8 mouse cellular contexts compared by ENCODE assay signal in the genomic region with DNA sequence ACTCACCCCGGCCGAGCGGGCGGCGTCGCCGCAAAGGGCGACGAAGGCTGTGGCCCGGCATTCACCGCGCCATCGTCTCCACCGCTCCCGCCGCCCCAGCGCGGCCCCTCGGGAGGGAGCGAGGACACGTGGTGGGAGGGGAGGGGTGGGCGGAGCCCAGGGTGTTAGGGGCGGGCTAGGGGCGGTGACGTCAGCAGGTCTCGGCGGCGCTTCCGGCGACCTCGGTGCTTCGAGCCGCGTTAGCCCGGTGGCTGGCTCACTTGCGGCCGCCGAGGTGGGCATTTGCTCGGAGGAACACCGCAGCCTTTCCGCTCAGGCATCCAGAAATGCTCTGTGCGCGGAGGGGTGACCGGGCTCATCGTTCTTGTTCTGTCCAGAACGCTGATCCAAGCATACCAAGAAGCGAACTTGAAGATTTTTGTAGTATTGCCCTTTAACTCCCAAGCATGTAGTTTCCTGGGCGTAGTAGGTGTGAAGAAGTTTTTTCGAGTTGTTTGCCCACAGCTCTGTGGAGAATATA. TPM values are rescaled to one million over a fixed set of nuclear protein-coding genes. Genes with fewer than 3 reads are reported as not detected.
DNase-seq lines count a peak whose midpoint lies in the region; ATAC-seq lines count a peak whose summit lies in the region.

Pogk (minus strand) TSS at position 163 of the 520 bp plus-strand sequence.

- peak within 1 kb of the TSS; percentile 97 for H3K9ac ChIP-seq in hindbrain, embryonic 16.5 days (ENCODE audit: low read depth, low read length)

- peak; percentile 95 for ATAC-seq in hindbrain, embryonic 16.5 days
- ATAC-seq in megakaryocyte progenitor cell, adult 5-6 weeks (replicated peaks; ENCODE audit: poor library complexity) = peak; percentile 92

- H3K36me3 ChIP-seq in hindbrain, embryonic 16.5 days (ENCODE audit: control insufficient read depth, insufficient read depth, low read length) = peaks cover 12% of the 10 kb centered on the region

- peaks cover 12% of the 10 kb centered on the region for H3K4me1 ChIP-seq in hindbrain, embryonic 16.5 days (ENCODE audit: control insufficient read depth, insufficient read depth, low read depth, low read length)

- H3K27me3 ChIP-seq in hindbrain, embryonic 16.5 days (replicated peaks; ENCODE audit: control insufficient read depth, insufficient read depth, low read length) = no peaks in the 10 kb centered on the region

- 5% methylated on average over 35 of the region's 49 CpGs for WGBS in hindbrain, embryonic 16.5 days

- peak; percentile 13 for DNase-seq in WW6 (ENCODE audit: low read depth, low spot score)
- peak; percentile 90 for DNase-seq in cerebellum, postnatal 14 days
- peak; percentile 63 to 69 for DNase-seq in frontal cortex, postnatal 36 days (ENCODE audit: low spot score in 2 of 2)
- peak; percentile 69 to 88 for DNase-seq in left cerebral cortex, postnatal 10 days (ENCODE audit: extremely low spot score in 1 of 2, low spot score in 2 of 2)
- DNase-seq in right cerebral cortex, postnatal 14 days = peak; percentile 82
- DNase-seq in urinary bladder, postnatal 25 days (ENCODE audit: low spot score) = peak; percentile 75

- peak within 1 kb of the TSS; percentile 69 for H3K4me2 ChIP-seq in hindbrain, embryonic 16.5 days (ENCODE audit: low read length)

- H3K4me3 ChIP-seq in hindbrain, embryonic 16.5 days (ENCODE audit: low read length) = peak within 1 kb of the TSS; percentile 89

- intact Hi-C loops in left cerebral cortex, postnatal 10 days (cut with DNase I) = no loop called here

- no peaks in the 10 kb centered on the region for H3K9me3 ChIP-seq in hindbrain, embryonic 16.5 days (ENCODE audit: control insufficient read depth, low read length)

- H3K27ac ChIP-seq in hindbrain, embryonic 16.5 days (ENCODE audit: low read depth, low read length) = peak within 1 kb of the TSS; percentile 89

RNA-seq across cellular contexts. Expression of gene Pogk, which starts in this region (rescaled TPM):
- 26.8 and 37.3 TPM in 2 replicates for polyA plus RNA-seq in hindbrain, embryonic 16.5 days (2015; fragmentation: Nextera tagmentation; extraction: Ambion mirVana)
- 10 to 100 TPM; 37.0 to 41.3 TPM for total RNA-seq in left cerebral cortex, postnatal 10 days (2021)
- total RNA-seq in megakaryocyte progenitor cell, adult 5-6 weeks (2015) = 7.8 and 8.5 TPM in 2 replicates
- total RNA-seq in megakaryocyte progenitor cell, adult 5-6 weeks (2017) = 7.0 and 8.9 TPM in 2 replicates

Comparison
In these comparisons a context has a peak if more than half of its experiments do, and no peak if none do; other contexts are left out.
1. Peak in every context shown above with its lines: DNase-seq, ATAC-seq, H3K4me3 ChIP-seq and H3K27ac ChIP-seq.
2. DNase-seq: peak in every context shown above with its lines; median percentile 90 in cerebellum, postnatal 14 days; 82 in right cerebral cortex, postnatal 14 days; 78 in left cerebral cortex, postnatal 10 days; 75 in urinary bladder, postnatal 25 days; 66 in frontal cortex, postnatal 36 days; 13 in WW6.